Mouse (Mus musculus) thymus, postnatal 25 days (tissue): Measurements from ENCODE around the gene Cers4.

ENCODE experiments used
- DNase-seq: peaks from one replicate; pipeline ENCODE4 v3.0.0; 2022

Gene Cers4

DNA sequence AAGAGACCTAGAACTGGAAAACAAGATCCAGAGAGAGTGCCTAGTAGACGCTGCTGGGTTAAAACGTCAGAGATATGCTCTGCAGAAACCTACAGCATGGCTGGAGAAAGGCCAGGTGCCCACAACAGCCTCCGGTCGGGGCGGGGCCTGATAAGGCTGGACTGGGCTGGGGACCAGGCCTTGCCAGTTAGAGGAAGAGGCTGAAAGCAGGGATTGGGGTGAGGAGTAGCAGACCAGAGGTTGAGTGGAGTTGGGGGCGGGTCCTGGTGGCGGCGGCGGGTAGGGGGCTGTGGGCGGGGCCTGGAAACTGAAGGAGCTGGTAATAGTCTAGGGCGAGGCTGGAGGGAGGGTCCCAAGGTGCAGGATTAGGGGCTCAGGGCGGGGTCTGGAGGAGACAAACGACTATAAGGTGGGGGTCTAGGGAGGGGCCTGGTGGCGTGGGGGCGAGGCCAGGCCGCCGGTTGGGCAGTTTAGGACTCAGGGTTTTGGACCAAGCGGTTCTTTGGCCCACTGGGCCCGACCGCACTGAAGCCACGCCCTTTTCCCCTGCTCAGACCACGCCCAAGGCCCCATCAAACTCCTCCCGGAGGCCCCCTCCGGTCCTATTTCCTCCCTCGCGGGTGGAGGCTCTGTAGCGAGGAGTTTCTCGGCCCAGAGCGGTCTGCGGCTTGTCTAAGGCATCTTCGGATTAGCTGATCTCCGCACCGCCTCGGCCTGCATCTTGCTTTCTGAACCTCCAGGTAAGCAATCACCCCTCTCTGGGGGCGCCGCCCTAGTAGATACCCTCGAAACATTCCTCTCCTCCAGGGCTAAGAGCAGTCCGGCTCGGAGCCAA lies at the start of gene Cers4:
Gene Cers4, plus strand, starts transcription at position 176 of the 835 bp plus-strand sequence.
- DNase-seq, result peak; percentile 87

GRCm38 (mm10) chr8:4458165-4458564 lies 34.7 kb upstream of the Cers4 start:
- DNase-seq, result no peak

DNA sequence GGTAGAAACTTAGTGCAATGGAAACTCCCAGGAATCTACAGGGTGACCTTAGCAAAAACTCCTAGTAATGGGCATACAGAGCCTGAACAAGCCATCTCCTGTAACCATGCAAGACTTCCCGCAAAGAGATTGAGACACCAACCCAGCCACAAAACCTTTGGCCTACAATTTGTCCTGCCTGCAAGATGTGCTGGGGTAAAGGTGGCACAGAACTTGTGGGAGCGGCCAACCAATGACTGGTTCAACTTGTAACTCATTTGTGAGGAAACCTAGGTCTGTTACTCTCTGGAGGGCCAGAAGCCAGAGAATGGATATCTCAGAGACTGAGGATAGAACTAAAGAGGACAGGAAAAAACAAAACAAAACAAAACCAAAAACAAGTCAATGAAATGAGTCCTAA lies 29.8 kb upstream of the Cers4 start:
- DNase-seq, result no peak

- DNase-seq, result no peak
Observed at GRCm38 (mm10) chr8:4474419-4475187, 18.2 kb upstream of the Cers4 start.

- no peak for DNase-seq
Observed at GRCm38 (mm10) chr8:4481154-4481553, 11.7 kb upstream of the Cers4 start.

- no peak for DNase-seq
Observed at GRCm38 (mm10) chr8:4481586-4481985, 11.2 kb upstream of the Cers4 start.

DNA sequence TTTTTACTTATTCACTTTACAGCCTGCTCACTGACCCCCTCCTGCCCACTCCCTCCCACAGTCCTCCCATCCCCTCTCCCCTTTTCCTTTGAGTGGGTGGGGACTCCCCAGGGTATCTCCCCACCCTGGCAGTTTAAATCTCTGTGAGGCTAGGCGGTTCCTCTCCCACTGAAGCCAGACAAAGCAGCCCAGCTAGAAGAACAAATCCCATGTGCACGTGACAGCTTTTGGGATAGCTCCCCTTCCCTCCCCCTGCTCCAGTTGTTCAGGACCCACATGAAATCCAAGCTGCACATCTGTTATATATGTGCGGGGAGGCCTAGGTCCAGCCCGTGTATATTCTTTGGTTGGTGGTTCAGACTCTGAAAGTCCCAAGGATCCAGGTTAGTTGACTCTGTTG lies 10.3 kb upstream of the Cers4 start:
- DNase-seq, result no peak

DNA sequence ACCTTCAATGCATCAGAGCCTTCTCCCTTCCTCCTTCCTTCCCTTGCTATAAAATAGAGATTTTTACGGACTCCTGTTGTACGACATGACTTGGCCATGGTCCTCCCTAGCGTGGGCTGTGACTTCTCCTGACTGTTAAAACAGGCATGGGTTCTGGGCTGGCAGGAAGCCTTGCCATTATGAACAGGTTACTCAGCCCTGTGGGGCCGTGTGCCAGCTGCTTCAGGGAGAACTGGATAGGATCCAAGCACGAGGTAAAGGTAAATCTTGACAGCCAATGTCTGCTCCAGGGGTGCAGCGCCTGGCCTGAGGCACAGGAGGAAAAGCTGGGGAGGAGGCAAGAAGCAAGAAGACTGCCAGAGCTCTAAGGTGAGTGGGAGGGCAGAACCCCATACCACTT lies 9.5 kb upstream of the Cers4 start:
- no peak for DNase-seq

GRCm38 (mm10) chr8:4493686-4494440 lies 1.0 kb downstream of the Cers4 start:
- DNase-seq, result peak; percentile 44

DNA sequence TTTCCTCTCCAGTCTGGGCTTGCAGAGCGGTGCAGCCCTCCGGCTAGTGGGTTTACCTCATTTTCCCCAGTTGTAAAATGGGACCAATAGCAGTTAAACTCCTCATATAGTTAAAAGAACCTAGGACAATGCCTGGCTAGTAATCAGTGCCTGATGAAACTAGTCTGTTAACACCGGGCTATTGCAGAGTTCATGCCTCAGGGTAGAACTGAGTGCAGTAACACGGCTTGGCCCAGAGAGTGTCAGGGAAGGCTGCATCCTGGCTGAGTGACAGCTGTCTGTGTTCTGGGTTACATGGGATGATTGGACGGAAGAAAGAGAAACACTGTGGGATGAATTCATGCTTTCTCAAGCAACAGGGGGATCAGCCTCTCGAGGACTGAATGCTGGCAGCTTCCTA lies 3.1 kb downstream of the Cers4 start:
- no peak for DNase-seq

- DNase-seq, result no peak
Observed at GRCm38 (mm10) chr8:4497610-4498009, 4.8 kb downstream of the Cers4 start.

- no peak for DNase-seq
Observed at GRCm38 (mm10) chr8:4505364-4505763, 12.5 kb downstream of the Cers4 start.

GRCm38 (mm10) chr8:4507527-4507926 lies 14.7 kb downstream of the Cers4 start:
- no peak for DNase-seq

DNA sequence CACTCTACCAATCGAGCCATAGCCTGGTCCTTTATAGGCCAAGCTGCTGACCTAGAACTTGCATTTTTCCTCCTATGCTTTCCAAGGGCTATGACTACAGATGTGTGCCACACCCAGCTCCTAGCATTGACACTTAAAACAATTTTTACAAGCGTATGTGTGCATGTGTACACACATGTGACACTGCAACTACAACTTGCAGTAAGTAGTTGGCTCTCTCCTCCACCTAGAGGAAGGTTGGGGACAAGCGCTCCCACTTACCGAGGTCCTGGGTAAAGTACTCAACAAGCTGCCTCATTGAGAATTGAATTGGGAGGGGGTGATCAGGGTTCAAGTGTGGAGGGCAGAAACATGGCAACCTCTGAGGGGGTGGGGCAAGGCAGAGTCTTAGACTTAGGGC lies 18.0 kb downstream of the Cers4 start:
- peak; percentile 16 for DNase-seq

DNA sequence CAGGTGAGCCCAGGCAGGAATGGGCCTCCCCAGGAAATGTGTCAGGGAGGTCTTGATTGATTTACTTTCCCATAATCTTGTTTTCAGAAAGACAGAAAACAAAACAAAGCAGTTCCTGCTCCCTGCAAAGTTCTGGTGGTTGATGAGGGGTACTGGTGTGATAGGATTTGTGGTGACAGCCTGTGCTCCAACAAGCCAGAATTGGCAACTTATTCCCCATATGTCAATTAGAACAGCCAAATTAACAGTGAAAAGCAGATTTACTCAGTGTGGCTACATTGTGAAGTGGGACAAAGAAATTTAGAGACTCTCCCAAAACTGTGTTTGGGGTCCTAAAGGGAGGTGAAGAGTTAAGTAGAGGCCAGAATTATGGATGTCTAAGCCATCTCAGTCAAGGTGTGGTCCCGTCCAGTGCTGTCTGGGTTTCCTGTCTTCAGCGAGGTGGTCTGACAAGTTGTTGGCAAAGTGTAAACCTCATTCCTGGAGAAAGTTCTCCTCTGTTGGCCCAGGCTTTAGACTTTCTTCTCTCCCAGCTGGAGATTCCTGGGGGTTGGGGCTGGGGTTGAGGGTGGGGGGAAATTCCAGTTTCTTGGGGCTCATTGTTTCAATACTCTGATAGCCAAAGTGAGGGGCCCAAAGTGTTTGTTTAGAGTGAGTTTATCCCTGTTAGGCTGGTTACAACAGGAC lies 18.7 kb downstream of the Cers4 start:
- no peak for DNase-seq

GRCm38 (mm10) chr8:4512116-4512495 lies 19.3 kb downstream of the Cers4 start:
- DNase-seq, result no peak

- DNase-seq, result peak; percentile 61
Observed at GRCm38 (mm10) chr8:4516162-4516561, 23.3 kb downstream of the Cers4 start.

GRCm38 (mm10) chr8:4521472-4521871 lies 28.6 kb downstream of the Cers4 start:
- DNase-seq, result no peak

- no peak for DNase-seq
Observed at GRCm38 (mm10) chr8:4523525-4523924, 30.7 kb downstream of the Cers4 start.
